Mouse (Mus musculus) stomach, embryonic 15.5 days (tissue): ENCODE results near the gene Gm20431. TPM values are rescaled to one million over a fixed set of nuclear protein-coding genes. Genes with fewer than 3 reads are reported as not detected.
"Not testable (repeated sequence)": the region's sequence is repeated elsewhere in the genome, so short reads cannot be mapped to it uniquely, and the experiment has no call there.

Experiments
- ATAC-seq: fragments of 200-750 bp; cut with Nextera tagmentation; 2 replicates; pipeline ENCODE4 v1.8.0; 2017; ENCODE audit warnings: low read depth, moderate number of reproducible peaks, moderate TSS enrichment; ENCODE audit not compliant: insufficient read depth, low FRiP score
- H3K27ac ChIP-seq: fragments of 300-500 bp; sonication (generic); 2 replicates; pipeline ENCODE4 v1.5.1; 2015; ENCODE audit warnings: mild to moderate bottlenecking, inconsistent platforms
- H3K27me3 ChIP-seq: fragments of 300-500 bp; sonication (generic); replicated peaks from 2 replicates; pipeline ENCODE4 v1.6.1; 2015; ENCODE audit warnings: inconsistent platforms
- H3K36me3 ChIP-seq: fragments of 300-500 bp; sonication (generic); 2 replicates; pipeline ENCODE4 v1.6.1; 2015; ENCODE audit warnings: inconsistent platforms
- H3K4me1 ChIP-seq: fragments of 300-500 bp; sonication (generic); 2 replicates; pipeline ENCODE4 v1.6.1; 2015; ENCODE audit warnings: inconsistent platforms
- H3K4me2 ChIP-seq: fragments of 300-500 bp; sonication (generic); 2 replicates; pipeline ENCODE4 v1.6.1; 2015; ENCODE audit warnings: mild to moderate bottlenecking, inconsistent platforms
- H3K4me3 ChIP-seq: fragments of 300-500 bp; sonication (generic); replicated peaks from 2 replicates; pipeline ENCODE4 v1.5.1; 2015; ENCODE audit warnings: inconsistent platforms
- H3K9ac ChIP-seq: fragments of 300-500 bp; sonication (generic); 2 replicates; pipeline ENCODE4 v1.6.1; 2015; ENCODE audit warnings: inconsistent platforms
- H3K9me3 ChIP-seq: fragments of 300-500 bp; sonication (generic); 2 replicates; pipeline ENCODE4 v1.6.1; 2016; ENCODE audit warnings: inconsistent platforms
- WGBS: fragments of 180-500 bp; shearing (Covaris S2); methylation state at CpG from one replicate; pipeline ENCODE4 v1.1.7; 2015; 5-methylcytosine and 5-hydroxymethylcytosine counted together
- polyA plus RNA-seq: library from polyadenylated mRNA; unstranded; fragments of >200 nt; fragmentation: Nextera tagmentation; extraction: Ambion mirVana; gene quantifications from 2 replicates; pipeline ENCODE4 v1.2.1, GENCODE M21; 2015

Gene Gm20431
- polyA plus RNA-seq, 1 experiment from 2014 or later, result 9.6 TPM

DNA sequence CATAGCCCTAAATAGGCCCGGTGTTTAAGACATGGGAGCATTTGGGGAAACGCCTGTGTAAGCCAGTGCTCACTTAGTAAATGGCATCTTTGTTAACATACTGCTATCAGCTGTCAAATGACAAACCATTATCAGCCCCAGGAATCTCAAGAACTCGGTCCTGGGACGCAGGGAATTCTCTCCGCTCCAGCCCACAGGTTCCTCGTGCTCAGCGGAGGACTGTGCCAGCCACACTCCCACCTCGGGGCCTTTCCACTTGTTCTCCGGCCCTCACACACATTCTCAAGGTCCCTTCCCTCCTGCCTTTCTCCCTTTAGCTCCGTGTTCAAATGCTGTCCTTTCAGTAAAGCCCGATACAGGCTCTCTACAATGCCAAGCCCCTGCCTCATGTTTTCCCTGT is 2.6 kb downstream of the Gm20431 start:
- no peak overlapping the region for H3K9ac ChIP-seq
- peaks cover 38% of the 10 kb centered on the region for H3K4me1 ChIP-seq
- ATAC-seq, result no peak
- 0 out of 2 replicates have a peak overlapping the region, but pooled peaks have one; percentile 18 for H3K27ac ChIP-seq
- no peaks in the 10 kb centered on the region for H3K9me3 ChIP-seq
- 55% methylated on average over 11 of the region's 11 CpGs for WGBS
- H3K4me2 ChIP-seq, result peak overlapping the region; percentile 91; the same call in 1 of the 2 replicates
- H3K27me3 ChIP-seq, result 0 out of 2 replicates have a peak, but pooled peaks cover 5% of the 10 kb centered on the region
- H3K36me3 ChIP-seq, result peaks cover 13% of the 10 kb centered on the region; the same call in 1 of the 2 replicates
- H3K4me3 ChIP-seq, result no peak overlapping the region

DNA sequence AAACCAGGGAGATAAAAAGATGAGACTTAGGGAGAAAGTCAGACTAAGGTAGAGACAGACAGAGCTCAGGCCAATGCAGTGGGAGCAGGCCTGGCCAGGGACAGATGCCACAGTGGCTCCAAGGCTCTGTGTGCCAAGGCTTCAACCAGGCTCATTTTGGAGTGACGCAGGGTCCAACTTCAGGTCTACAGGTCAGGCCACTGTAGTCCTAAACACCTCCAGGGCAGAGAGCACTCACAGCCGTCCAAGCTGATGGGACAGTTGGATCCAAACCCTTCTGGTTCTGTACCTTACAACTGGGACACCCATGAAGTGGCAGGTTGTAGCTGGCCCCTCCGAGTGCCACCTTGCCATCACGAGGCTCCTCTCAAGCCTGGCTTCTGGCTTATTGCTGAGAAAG is 3.3 kb downstream of the Gm20431 start:
- H3K4me1 ChIP-seq, result peaks cover 40% of the 10 kb centered on the region
- H3K9ac ChIP-seq, result no peak overlapping the region
- no peak overlapping the region for H3K4me2 ChIP-seq
- no peaks in the 10 kb centered on the region for H3K9me3 ChIP-seq
- H3K36me3 ChIP-seq, result peaks cover 13% of the 10 kb centered on the region; the same call in 1 of the 2 replicates
- ATAC-seq, result no peak
- 84% methylated on average over 4 of the region's 4 CpGs for whole genome bisulfite sequencing
- H3K27ac ChIP-seq, result no peak overlapping the region
- no peak overlapping the region for H3K4me3 ChIP-seq
- 0 out of 2 replicates have a peak, but pooled peaks cover 2% of the 10 kb centered on the region for H3K27me3 ChIP-seq

DNA sequence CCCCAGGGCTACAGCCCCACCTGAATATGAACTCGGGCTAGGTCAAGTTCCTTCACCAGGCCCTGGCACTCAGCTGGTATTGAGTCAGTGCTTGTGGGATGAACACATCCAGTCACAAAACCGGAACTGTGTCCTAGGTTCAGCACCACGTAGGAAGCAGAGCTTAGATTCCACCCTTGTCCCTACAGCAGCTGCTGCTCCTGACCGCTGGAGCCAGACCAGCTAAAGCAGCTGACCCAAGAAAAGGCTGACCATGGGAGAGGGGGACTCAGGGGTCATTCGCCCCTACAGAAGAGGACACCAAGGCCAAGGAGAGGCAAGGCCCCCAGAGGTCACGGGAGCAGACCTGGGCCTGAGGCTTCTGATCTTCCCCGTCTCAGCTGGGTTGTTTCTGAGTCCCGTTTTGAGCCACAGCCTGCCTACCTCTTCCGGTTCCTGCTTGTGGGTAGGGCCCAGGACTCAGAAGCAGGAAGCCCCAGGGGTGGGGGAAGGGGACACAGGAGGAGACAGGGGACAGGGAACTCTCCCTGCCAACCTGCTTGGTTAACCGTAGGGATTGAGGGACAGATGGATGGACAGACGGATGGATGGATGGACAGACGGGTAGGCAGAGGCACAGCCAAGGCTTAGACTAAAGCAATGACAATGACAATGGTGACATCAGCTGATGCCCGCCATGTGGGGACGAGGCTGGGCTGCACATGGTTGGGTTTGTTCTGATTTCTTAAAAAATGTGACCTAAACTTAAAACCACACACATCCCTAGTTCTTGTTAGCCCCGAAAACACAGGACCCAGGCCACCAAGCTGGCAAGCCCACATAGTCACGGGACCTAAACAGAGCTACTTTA is 4.4 kb downstream of the Gm20431 start:
- H3K36me3 ChIP-seq, result peaks cover 13% of the 10 kb centered on the region; the same call in 1 of the 2 replicates
- H3K4me3 ChIP-seq, result no peak overlapping the region
- no peak for ATAC-seq
- peak overlapping the region; percentile 19 for H3K4me2 ChIP-seq
- H3K4me1 ChIP-seq, result peaks cover 35% of the 10 kb centered on the region
- WGBS, result 78% methylated on average over 16 of the region's 16 CpGs
- H3K27ac ChIP-seq, result peak overlapping the region; percentile 54; the same call in 1 of the 2 replicates
- H3K9ac ChIP-seq, result no peak overlapping the region
- no peaks in the 10 kb centered on the region for H3K9me3 ChIP-seq
- no peaks in the 10 kb centered on the region for H3K27me3 ChIP-seq

DNA sequence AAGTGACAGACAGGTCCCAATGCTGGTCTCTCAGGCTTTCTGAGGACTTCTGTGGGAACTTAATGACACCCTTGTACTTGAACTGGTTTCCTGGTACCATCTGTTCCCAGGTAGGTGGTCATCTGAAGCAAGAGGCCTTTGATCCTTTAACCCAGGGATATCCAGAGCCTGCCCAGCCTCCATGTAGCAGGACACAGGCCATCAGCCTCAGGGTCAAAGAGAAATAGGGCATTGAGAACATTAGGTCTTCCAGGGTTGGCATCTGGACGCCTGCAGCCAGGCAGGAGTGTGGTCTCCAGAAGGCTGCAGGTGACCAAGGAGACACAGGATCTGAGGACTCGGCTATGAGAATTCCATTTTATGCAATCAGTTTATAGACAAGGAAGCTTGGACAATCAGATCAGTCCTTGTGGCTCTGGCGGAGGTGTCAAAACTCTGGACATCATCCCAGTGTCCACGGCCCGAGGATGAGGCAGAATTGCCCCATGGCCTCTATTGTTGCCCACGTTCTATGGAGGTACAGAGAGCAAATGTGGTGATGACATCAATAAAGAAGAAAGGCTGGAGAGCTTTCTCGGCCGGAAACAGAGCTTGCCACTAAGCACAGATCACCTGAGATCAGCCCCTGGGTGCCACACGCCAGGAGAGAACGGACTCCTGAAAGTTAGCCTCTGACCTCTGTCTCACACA is 6.2 kb downstream of the Gm20431 start:
- no peak overlapping the region for H3K4me2 ChIP-seq
- H3K36me3 ChIP-seq, result peaks cover 22% of the 10 kb centered on the region; the same call in 1 of the 2 replicates
- no peak overlapping the region for H3K27ac ChIP-seq
- no peaks in the 10 kb centered on the region for H3K9me3 ChIP-seq
- H3K9ac ChIP-seq, result no peak overlapping the region
- no peak for ATAC-seq
- no peak overlapping the region for H3K4me3 ChIP-seq
- H3K4me1 ChIP-seq, result peaks cover 24% of the 10 kb centered on the region
- WGBS, result 79% methylated on average over 10 of the region's 10 CpGs
- H3K27me3 ChIP-seq, result no peaks in the 10 kb centered on the region

DNA sequence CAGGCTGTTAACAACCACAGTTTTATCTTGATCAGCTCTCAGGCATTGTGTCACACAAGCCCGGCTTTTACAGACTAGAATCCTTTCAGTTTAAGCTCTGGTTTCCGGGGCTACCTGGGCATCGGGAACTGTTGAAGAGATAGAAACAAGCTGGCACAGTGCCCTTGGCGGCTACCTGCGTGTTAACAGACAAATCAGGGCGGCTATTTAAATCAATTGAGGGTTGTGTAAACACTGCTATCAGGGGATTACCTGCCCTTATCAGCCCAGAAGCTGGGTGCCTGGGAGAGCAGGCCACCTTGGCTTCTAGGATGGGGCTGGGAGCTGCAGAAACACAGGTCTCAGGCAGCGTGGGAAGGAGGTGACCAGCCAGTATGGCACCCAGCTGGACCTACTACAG is 8.6 kb downstream of the Gm20431 start:
- Histone ChIP-seq H3K4me1 (peaks cover 5% of the 10 kb centered on the region; the same call in 1 of the 2 replicates), H3K9me3 (no peaks in the 10 kb centered on the region), H3K4me3 (no peak overlapping the region), H3K27ac (no peak overlapping the region), H3K9ac (no peak overlapping the region), H3K36me3 (peaks cover 22% of the 10 kb centered on the region; the same call in 1 of the 2 replicates), H3K4me2 (no peak overlapping the region), H3K27me3 (no peaks in the 10 kb centered on the region)
- WGBS, result 61% methylated on average over 7 of the region's 7 CpGs
- no peak for ATAC-seq

DNA sequence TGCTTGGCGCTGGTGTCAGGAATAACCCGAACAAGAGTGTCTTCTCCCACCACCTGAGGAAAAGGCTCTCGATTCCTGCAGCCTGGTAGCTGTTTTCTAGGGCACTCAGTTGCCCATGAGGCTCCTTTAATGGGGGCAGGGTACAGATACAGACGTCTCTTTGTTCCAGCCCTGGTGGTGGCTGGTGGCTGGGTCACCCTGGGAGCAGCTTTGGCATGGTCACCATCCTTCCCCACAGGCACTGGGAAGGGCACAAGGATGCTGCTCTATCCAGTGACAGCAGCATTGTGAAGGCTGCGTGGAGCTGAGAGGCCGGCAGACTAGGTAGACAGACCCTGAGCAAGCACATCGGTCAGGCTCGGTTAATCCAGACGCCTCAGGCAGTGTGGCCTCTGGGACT is 9.7 kb downstream of the Gm20431 start:
- peaks cover 19% of the 10 kb centered on the region; the same call in 1 of the 2 replicates for H3K36me3 ChIP-seq
- H3K27ac ChIP-seq, result no peak overlapping the region
- 92% methylated on average over 9 of the region's 9 CpGs for WGBS
- no peaks in the 10 kb centered on the region for H3K9me3 ChIP-seq
- H3K9ac ChIP-seq, result no peak overlapping the region
- H3K4me2 ChIP-seq, result no peak overlapping the region
- ATAC-seq, result no peak
- H3K4me1 ChIP-seq, result 0 out of 2 replicates have a peak, but pooled peaks cover 5% of the 10 kb centered on the region
- H3K4me3 ChIP-seq, result no peak overlapping the region
- no peaks in the 10 kb centered on the region for H3K27me3 ChIP-seq

DNA sequence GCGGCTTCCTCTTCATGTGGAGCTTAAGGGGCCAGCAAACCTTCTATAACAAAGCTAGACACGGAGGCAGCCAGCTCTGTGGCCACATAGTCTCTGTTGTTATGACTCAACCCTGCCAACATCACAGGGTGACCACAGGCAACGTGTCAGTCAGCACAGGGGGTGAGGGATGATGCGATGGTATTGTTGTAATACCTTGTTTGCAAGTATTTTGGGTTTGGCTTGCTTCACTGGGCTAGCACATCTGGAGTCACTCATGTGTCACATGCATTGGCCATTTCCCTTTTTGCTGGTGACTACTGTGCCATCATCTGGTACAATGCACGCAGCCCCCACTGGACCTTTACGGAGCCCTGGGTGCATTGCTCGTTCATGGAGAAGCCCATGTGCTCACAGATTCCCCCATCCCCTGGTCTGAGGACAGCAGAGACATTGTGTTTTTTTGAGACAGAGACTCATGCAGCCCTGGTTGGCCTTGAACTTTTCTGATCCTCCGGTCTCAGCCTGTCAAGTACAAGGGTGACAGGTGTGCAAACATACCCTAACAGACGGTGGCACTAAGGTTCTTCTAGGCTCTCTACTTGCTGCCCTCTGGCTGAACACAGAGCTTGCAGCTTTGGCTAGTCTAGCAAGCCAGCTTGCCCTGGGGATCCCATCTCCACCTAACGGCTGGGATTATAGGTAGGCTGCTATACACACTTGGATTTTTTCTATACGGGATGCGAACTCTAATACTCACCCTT is 11.8 kb downstream of the Gm20431 start:
- Histone ChIP-seq H3K4me3 (no peak overlapping the region), H3K4me2 (no peak overlapping the region), H3K9ac (no peak overlapping the region), H3K27ac (no peak overlapping the region), H3K9me3 (no peaks in the 10 kb centered on the region), H3K27me3 (no peaks in the 10 kb centered on the region), H3K4me1 (0 out of 2 replicates have a peak, but pooled peaks cover 5% of the 10 kb centered on the region), H3K36me3 (peaks cover 31% of the 10 kb centered on the region)
- WGBS, result 82% methylated on average over 12 of the region's 12 CpGs
- ATAC-seq, result no peak

- H3K4me1 ChIP-seq, result no peaks in the 10 kb centered on the region
- H3K27me3 ChIP-seq, result no peaks in the 10 kb centered on the region
- 62% methylated on average over 4 of the region's 4 CpGs for WGBS
- 0 out of 2 replicates have a peak, but pooled peaks have one; percentile 32 for ATAC-seq
- no peak overlapping the region for H3K4me2 ChIP-seq
- no peaks in the 10 kb centered on the region for H3K9me3 ChIP-seq
- H3K9ac ChIP-seq, result no peak overlapping the region
- H3K27ac ChIP-seq, result no peak overlapping the region
- no peak overlapping the region for H3K4me3 ChIP-seq
- H3K36me3 ChIP-seq, result peaks cover 28% of the 10 kb centered on the region
Observed at GRCm38 (mm10) chr2:167646411-167646810, 14.9 kb downstream of the Gm20431 start.

GRCm38 (mm10) chr2:167643356-167644052 is 17.8 kb downstream of the Gm20431 start:
- H3K27me3 ChIP-seq, H3K9me3 ChIP-seq, H3K27ac ChIP-seq, ATAC-seq, H3K9ac ChIP-seq, H3K4me3 ChIP-seq, H3K4me1 ChIP-seq, H3K4me2 ChIP-seq: not testable (repeated sequence)
- 85% methylated on average over 13 of the region's 13 CpGs for WGBS
- H3K36me3 ChIP-seq, result peaks cover 20% of the 10 kb centered on the region

- 83% methylated on average over 6 of the region's 6 CpGs for WGBS
- Histone ChIP-seq H3K27ac (no peak overlapping the region), H3K9ac (no peak overlapping the region), H3K4me2 (no peak overlapping the region), H3K9me3 (no peaks in the 10 kb centered on the region), H3K36me3 (peaks cover 20% of the 10 kb centered on the region), H3K4me1 (no peaks in the 10 kb centered on the region), H3K27me3 (no peaks in the 10 kb centered on the region), H3K4me3 (no peak overlapping the region)
- no peak for ATAC-seq
Observed at GRCm38 (mm10) chr2:167642164-167642563, 19.1 kb downstream of the Gm20431 start.

- no peak overlapping the region for H3K9ac ChIP-seq
- H3K4me1 ChIP-seq, result no peaks in the 10 kb centered on the region
- H3K36me3 ChIP-seq, result peaks cover 20% of the 10 kb centered on the region
- H3K27me3 ChIP-seq, result no peaks in the 10 kb centered on the region
- no peak overlapping the region for H3K4me3 ChIP-seq
- no peaks in the 10 kb centered on the region for H3K9me3 ChIP-seq
- no peak overlapping the region for H3K4me2 ChIP-seq
- 49% methylated on average over 8 of the region's 8 CpGs for WGBS
- H3K27ac ChIP-seq, result no peak overlapping the region
- ATAC-seq, result no peak; the same call in 1 of the 2 replicates
Observed at GRCm38 (mm10) chr2:167641337-167641736, 20.0 kb downstream of the Gm20431 start.
